Mouse (Mus musculus) small intestine, adult 2 months (tissue): ENCODE results near the gene Tspan14.

Experiments
- CTCF ChIP-seq: fragments of 200-500 bp; IDR thresholded peaks from 2 replicates; pipeline ENCODE4 v1.5.1; 2012; ENCODE audit warnings: low read depth, mild to moderate bottlenecking, control low read depth, inconsistent platforms, low read length, moderate library complexity, mixed read lengths; ENCODE audit not compliant: insufficient replicate concordance, insufficient read length; ENCODE audit errors: extremely low read depth
- POLR2A ChIP-seq: fragments of 200-500 bp; IDR thresholded peaks from 2 replicates; pipeline ENCODE4 v1.6.1; 2012; ENCODE audit warnings: low read depth, mild to moderate bottlenecking, control low read depth, inconsistent platforms, low read length, moderate library complexity

- TF ChIP-seq CTCF (no peak), POLR2A (no peak)
Measured at GRCm38 (mm10) chr14:40947431-40948394, 18.9 kb downstream of the Tspan14 start.
